Mouse (Mus musculus): ENCODE results near the gene Ppt2. TPM values are rescaled to one million over a fixed set of nuclear protein-coding genes. Genes with fewer than 3 reads are reported as not detected.

Gene Ppt2
- polyA plus RNA-seq, 1 experiment = 46.7 TPM

DNA sequence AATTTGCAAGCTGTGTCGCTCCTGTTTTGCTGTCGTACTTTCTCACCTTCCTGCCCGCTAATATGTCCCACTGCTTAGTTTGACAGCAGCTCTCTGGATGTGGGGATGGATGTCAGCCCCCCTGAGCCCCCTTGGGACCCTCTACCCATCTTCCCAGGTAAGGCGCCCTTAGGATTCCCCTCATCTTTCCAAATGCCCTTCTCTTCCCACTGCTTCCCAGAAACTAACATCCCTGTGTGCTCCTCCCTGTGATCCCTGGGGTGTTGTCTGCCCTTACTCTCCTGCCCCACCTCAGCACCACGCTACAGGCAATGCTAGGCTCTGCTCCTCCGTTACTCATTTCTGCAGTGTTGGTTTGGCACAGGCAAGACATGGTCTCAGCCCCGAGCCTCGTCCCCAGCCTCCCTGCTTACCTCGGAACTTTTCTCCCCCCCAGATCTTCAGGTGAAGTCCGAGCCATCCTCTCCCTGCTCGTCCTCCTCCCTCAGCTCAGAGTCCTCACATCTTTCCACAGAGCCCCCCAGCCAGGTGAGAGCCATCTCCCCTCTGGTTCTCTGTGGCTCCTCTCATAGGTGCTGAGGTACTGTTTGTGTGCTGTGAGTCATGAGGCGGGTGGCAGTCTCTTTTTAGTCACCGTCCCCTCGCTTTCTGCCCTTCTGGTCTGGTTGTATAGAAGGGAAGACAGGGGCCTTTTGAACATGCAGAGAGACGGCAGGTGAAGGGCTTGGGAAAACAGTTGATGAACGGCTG, 20.0 kb upstream of the Ppt2 start:
- no peak for TF ChIP-seq GATA1 (IDR thresholded peaks at IDR 0.05; ENCODE audit: low read length)

DNA sequence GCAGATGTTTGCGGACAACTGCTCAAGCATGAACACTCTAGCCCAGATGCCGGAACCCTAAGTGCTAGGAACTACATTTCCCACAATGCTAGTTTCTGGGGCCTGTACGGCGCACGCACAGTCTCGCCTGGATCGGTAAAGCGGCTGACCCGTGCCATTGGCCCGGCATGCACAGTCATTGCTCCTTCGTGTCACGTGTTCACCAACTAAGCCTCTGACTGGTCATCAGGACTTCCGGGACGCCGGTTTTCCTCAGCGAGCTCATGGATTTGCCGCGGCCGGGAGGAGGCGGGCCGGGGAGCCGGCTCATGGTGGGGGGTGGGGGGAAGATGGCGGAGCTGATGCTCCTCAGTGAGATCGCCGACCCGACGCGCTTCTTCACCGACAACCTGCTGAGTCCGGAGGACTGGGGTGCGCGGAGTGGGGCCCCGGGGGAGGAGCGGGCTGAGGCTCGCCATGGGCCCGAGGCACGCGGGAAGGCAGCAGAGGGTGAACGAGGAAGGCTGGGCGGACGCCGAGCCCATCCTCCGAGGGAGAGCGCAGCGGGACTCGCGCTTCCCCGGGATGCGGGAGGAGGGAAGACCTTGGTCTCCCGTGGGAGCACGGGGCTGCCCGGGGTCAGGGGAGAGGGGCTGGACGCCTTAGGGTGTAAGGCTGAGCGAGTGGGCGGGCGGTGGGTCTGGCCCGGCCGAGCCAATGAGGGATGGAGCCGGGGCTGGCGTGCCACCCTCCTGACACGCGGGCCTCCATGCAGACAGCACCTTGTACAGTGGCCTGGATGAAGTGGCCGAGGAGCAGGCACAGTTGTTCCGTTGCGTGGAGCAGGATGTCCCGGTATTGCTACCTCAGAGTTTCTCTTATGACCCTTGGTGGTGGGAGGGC, 18.8 kb upstream of the Ppt2 start, which contains the start of gene Atf6b:
Gene Atf6b, plus strand, starts transcription at position 241 of the 882 bp plus-strand sequence.
- TF ChIP-seq GATA1 (IDR thresholded peaks at IDR 0.05; ENCODE audit: low read length) = no peak

DNA sequence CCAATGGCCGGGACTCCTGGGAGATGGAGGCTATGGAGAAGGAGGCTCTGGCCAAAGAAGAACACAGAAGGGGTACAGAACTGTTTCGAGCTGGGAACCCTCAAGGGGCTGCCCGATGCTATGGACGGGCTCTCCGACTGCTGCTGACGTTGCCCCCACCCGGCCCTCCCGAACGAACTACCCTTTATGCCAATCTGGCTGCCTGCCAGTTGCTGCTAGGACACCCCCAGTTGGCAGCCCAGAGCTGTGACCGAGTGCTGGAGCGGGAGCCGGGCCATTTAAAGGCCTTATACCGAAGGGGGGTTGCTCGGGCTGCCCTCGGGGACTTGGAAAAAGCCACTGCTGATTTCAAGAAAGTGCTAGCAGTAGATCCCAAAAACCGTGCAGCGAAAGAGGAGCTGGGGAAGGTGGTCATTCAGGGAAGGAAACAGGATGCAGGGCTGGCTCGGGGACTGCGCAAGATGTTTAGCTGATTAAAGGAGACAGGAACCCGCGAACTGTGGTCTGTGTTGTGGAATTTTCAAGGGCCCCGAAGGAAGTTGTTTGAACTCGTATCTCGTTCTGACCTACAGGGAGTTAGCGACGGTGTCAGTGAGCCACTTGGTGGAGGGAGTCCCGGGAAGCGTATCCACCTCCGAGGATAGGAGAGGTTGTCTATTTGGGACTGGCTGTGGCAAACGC, 17.7 kb upstream of the Ppt2 start:
- no peak for TF ChIP-seq GATA1 (IDR thresholded peaks at IDR 0.05; ENCODE audit: low read length)

DNA sequence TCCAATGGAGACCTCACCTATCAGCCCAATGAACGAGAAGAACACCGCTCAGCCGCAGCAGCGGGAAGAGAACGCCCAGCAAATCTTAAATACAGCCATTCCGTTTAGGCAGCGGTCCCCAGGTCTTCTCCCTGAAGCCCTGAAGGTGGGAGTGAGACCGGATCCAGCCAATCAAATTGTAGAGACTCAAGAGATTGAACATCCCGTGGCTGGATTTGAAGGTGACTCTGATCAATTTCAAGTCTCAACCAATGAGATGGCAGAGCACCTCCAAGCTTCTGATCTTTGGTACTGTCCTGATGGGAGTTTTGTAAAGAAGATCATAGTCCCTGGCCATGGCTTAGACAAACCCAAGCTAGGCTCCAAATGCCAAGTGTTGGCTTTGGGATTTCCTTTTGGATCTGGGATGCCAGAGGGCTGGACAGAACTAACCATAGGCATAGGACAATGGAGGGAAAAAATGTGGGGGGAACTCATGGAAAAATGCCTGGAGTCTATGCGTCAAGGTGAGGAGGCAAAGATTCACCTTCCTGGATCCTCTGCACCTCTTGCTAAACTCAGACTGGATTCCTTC, 17.0 kb upstream of the Ppt2 start:
- TF ChIP-seq GATA1 (IDR thresholded peaks at IDR 0.05; ENCODE audit: low read length) = no peak

DNA sequence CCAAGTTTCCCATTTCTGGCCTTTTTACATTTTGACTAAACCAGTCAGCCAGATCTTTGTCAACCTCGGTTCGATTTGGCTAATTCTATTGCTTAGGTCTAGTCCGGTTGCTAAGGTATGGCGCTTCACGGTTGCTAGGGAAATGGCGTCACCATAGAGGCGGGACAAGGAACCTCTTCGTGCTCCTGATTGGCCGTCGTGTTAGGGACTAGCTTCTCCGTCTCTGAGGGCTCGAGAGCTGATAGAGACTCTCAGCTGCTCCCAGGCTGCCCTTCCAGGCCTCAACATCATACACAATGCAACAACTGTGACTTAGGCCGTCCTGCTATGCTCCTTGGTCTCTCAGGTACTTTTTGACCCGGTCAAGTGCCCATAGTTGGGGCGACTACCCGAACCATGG, 16.3 kb upstream of the Ppt2 start, which contains the start of gene Fkbpl:
Gene Fkbpl, plus strand, starts transcription at position 157 of the 400 bp plus-strand sequence.
- TF ChIP-seq GATA1 (IDR thresholded peaks at IDR 0.05; ENCODE audit: low read length) = no peak

DNA sequence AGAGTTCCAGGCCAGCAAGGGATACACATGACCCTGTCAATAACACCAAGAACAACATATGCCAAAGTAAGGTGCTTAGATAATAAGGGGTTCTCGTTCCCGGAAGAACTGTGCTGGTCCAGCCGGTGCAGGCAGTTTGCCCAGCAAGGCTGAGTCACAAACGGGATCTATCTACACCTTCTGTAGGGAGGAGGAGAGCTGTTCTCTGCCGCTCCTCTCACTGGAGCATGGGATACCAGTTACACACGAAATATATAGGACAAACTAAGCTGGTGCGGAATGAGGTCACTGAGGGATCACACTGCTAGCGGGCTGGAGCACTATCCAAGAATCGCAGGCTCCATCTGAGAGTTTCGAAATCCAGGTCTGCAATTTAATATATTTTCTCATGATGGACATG, 15.6 kb upstream of the Ppt2 start:
- no peak for TF ChIP-seq GATA1 (IDR thresholded peaks at IDR 0.05; ENCODE audit: low read length)

DNA sequence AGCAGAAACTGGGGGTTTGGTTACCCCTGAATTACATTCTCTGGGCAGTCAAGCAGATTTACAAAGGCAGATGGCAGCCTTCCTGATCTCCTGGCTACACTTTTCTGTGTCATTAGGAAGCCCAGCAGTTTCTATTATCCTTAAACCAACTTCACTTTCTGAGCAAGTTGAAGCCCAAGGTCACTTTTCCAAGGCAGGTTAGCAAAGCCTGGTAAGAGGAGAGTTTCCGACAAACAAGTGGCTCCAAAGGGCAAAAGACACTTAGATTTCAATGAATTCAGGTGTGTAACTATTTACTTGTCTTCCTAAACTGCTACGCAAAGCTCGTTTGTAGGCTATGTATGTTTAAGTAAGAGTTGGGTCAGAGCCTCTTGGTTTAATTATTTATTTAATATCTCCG, 15.1 kb upstream of the Ppt2 start:
- no peak for TF ChIP-seq GATA1 (IDR thresholded peaks at IDR 0.05; ENCODE audit: low read length)

DNA sequence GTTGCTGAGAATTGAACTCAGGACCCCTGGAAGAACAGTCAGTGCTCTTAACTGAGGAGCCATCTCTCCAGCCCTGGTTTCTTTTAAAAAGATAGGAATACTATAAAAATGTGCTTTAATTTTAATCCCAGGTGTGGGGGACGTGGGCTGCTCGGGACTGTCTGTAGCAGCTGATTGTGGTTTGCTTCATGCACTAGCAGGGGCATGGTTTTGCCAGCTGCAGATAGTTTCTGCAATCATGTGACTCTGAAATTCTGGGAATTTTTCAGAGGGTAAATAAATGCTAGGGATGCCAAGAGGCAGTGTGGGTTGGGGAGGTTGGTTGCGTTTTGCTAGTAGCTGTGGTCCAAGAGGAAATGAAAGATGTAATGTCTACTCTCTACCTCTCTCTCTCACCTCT, 13.6 kb upstream of the Ppt2 start:
- TF ChIP-seq GATA1 (IDR thresholded peaks at IDR 0.05; ENCODE audit: low read length) = no peak

DNA sequence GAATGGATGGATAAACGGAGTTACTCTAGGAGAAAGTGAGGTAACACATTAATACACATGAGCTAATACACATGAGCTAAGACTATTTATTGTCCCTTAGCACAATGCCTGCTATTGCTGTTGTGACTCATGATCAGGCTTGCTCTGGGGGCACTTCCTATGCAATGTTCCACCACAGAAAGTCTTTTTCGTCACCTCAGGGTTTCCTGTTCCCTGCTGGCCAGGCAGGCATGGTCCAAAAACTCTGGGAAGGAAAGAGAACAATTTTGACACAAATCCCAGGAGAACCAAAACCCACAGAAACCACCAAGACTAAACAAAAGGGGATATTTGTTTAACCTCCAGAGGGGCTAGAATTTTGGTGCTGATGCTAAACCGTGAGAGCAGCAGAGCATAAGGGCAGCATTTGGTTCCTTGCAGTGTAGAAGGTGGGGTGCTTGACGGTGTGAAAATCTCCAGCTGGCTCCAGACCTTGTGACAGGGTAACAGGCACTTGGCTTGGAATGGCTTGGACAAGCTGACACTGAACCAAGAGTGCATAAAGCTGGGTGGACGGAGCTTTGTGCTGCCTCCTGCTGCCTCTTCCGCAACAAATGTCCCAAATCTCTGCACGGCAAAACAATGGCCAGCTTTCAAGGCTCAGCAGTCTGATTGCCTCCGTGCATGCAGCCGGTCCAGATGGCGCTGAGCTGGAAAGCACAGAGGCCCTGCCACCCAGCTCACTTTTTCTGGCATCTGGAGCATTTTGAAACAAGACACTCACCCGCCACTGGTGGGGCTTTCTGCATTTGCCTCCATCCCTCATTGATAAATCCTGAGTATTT, 12.7 kb upstream of the Ppt2 start:
- no peak for TF ChIP-seq GATA1 (IDR thresholded peaks at IDR 0.05; ENCODE audit: low read length)

DNA sequence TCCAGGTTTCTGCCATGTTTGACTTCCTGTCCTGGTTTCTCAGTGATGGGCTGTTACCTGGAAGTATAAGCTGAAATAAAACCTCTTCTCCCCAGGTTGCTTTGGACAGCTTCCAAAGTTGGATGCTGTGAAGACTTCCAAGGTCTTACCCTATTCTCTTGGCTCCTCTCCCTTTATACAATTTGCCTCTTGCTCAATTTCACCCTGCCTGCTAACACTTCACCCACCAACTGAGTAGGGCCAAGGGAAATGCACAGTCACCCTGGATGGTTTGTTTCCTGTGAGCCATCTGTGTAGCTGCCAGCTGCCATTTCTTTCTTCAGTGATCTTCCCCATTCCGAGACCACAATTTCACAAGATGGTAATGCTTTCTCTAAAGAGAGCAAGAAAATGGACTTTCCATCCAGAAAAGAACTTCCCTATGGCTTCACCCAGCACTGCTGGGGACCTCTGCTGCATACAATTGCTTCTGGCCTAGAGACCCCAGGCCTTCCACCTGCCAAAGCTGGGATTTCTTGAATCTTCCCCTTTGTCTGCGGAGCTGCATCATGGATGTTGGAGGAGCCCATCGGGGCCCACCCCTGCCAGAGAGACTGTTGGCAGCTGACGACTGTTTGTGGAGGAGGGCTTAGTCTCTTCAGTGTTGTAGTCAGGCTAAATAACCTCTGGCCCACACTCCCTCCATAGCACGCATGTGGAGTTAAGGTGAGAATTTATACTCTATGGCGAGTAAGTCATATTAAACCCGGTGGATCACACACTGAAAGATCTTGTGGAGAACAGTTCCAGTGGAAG, 11.3 kb upstream of the Ppt2 start:
- no peak for TF ChIP-seq GATA1 (IDR thresholded peaks at IDR 0.05; ENCODE audit: low read length)

DNA sequence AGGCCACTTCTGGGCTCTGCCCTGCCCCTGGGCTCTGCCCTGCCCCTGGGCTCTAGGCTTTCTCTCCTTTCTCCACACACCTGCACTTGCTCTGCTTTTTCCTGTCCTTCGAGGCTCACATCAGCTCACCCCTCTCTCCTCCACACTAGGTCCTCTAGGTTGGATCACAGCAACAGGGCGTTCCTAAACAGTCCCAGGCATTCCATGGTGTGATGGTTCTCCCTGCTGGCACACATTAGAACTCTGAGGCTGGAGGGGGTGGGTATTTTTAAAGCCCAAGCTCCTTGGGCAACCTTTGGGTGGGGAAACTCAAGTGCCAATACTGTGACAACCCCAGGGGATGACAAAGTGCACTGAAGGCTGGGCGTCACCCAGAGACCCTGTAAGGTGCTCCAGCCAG, 9.1 kb upstream of the Ppt2 start:
- no peak for TF ChIP-seq GATA1 (IDR thresholded peaks at IDR 0.05; ENCODE audit: low read length)

DNA sequence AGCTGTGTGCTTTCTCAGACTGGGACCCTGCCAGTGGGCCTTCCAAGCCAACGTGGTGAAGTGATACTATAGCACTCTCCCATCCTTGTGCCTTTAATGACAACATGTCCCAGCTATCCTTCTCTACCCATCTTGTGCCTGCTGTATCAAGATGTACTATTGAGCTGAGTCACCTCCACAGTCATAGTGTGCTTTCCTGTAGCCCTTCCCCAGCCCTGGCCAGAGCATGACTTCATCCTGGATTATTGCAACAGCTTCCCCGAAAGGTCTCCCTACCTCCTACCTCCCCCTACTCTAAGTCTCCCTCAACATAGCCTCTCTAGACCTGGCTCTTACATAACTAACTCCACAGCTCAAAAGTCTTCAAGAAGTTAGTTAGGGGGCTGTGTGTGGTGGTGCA, 7.4 kb upstream of the Ppt2 start:
- TF ChIP-seq GATA1 (IDR thresholded peaks at IDR 0.05; ENCODE audit: low read length) = no peak

DNA sequence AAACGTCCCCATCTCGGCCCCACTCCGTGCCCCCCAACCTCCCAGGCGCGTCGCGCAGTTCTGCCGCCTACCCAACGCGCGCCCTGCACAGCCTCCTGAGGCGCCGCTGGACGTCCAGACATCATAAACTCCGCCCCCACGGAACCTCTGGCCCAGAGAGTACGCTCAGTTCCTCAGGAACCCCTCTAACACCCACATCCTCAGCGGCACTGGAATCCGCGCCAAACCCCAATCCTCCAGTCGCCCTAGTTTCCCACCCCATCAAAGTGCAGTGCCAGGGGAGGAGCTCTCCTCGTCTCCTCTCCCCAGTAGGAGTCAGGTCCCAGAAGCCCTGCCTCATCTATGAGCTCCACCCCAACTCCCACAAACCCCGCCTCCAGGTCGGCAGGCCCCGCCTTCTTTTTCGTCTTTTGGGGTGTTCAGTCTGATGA, 4.0 kb upstream of the Ppt2 start:
- TF ChIP-seq GATA1 (IDR thresholded peaks at IDR 0.05; ENCODE audit: low read length) = no peak

DNA sequence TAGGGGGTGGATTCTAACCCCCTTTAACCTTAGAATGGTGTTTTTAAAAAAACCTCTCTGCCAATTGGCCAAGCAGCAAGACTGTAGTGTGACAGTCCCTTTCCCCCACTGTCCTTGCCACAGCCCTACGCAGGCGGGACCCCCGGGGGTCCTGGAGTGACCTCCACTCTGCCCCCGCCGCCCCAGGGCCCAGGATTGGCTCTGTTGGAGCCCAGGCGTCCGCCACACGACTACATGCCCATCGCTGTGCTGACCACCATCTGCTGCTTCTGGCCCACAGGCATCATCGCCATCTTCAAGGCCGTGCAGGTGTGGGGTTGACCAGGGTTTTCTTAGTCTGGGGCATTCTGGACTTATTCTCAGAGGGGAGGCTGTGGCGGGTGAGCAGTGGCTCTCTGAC, 3.3 kb upstream of the Ppt2 start:
- no peak for TF ChIP-seq GATA1 (IDR thresholded peaks at IDR 0.05; ENCODE audit: low read length)

All from G1E-ER4 (cell line).